Mouse (Mus musculus) neural tube, embryonic 13.5 days (tissue): ENCODE data around the gene Gm156. TPM values are rescaled to one million over a fixed set of nuclear protein-coding genes. Genes with fewer than 3 reads are reported as not detected.
"Not testable (repeated sequence)": the region's sequence is repeated elsewhere in the genome, so short reads cannot be mapped to it uniquely, and the experiment has no call there.

Experiments used
- ATAC-seq: fragments of 200-750 bp; cut with Nextera tagmentation; 2 replicates; pipeline ENCODE4 v1.8.0; 2017; ENCODE audit warnings: low read depth, mild to moderate bottlenecking, moderate TSS enrichment, moderate library complexity
- H3K27ac ChIP-seq: fragments of 300-500 bp; sonication (generic); replicated peaks from 2 replicates; pipeline ENCODE4 v1.5.1; 2015; ENCODE audit warnings: moderate library complexity, mild to moderate bottlenecking, inconsistent platforms
- H3K27me3 ChIP-seq: fragments of 300-500 bp; sonication (generic); 2 replicates; pipeline ENCODE4 v1.6.1; 2015; ENCODE audit warnings: mild to moderate bottlenecking, inconsistent platforms
- H3K36me3 ChIP-seq: fragments of 300-500 bp; sonication (generic); 2 replicates; pipeline ENCODE4 v1.6.1; 2015; ENCODE audit warnings: mild to moderate bottlenecking, inconsistent platforms
- H3K4me1 ChIP-seq: fragments of 300-500 bp; sonication (generic); replicated peaks from 2 replicates; pipeline ENCODE4 v1.6.1; 2015; ENCODE audit warnings: inconsistent platforms
- H3K4me2 ChIP-seq: fragments of 300-500 bp; sonication (generic); 2 replicates; pipeline ENCODE4 v1.6.1; 2015; ENCODE audit warnings: inconsistent platforms, mild to moderate bottlenecking, moderate library complexity
- H3K4me3 ChIP-seq: fragments of 300-500 bp; sonication (generic); 2 replicates; pipeline ENCODE4 v1.5.1; 2015; ENCODE audit warnings: mild to moderate bottlenecking, inconsistent platforms
- H3K9ac ChIP-seq: fragments of 300-500 bp; sonication (generic); 2 replicates; pipeline ENCODE4 v1.6.1; 2015; ENCODE audit warnings: moderate library complexity, mild to moderate bottlenecking, inconsistent platforms
- H3K9me3 ChIP-seq: fragments of 300-500 bp; sonication (generic); 2 replicates; pipeline ENCODE4 v1.6.1; 2016; ENCODE audit warnings: inconsistent platforms
- WGBS: fragments of 180-500 bp; shearing (Covaris S2); methylation state at CpG from one replicate; pipeline ENCODE4 v1.1.7; 2015; 5-methylcytosine and 5-hydroxymethylcytosine counted together
- polyA plus RNA-seq: library from polyadenylated mRNA; unstranded; fragments of >200 nt; fragmentation: Nextera tagmentation; extraction: Ambion mirVana; gene quantifications from 2 replicates; pipeline ENCODE4 v1.2.1, GENCODE M21; 2015

Gm156 gene
- not detected in 2 replicates for polyA plus RNA-seq

DNA sequence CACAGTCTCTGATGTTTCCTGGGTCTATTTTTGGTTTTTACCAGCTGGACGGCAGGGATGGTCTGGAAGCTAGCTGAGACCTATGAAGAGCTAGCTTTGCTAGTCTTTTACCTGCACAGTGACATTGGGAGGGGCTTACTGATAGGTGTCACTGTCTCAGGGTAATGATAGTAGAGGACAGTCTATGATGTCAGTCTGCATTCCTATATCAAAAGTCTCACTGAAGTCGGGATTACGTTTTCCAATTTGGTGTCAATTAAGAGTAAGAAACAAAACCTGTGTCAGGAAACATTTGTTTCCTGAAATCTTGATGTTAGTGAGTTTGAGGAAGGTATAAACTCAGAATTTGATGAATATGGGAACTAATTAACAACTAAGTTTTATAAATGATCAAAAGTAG, at the start of gene Gm156:
Gene Gm156 (minus strand): TSS at position 101 of the 400 bp plus-strand sequence.
- H3K4me2 ChIP-seq, ATAC-seq: not testable (repeated sequence)
- 92% methylated on average over 3 of the region's 3 CpGs for WGBS

GRCm38 (mm10) chr6:129825559-129825958, 41.5 kb upstream of the Gm156 start:
- 85% methylated on average over 1 of the region's 1 CpGs for WGBS
- Histone ChIP-seq H3K27ac (no peak overlapping the region), H3K9me3 (0 out of 2 replicates have a peak, but pooled peaks cover 6% of the 10 kb centered on the region), H3K4me1 (no peaks in the 10 kb centered on the region), H3K9ac (no peak overlapping the region), H3K4me3 (no peak overlapping the region), H3K27me3 (no peaks in the 10 kb centered on the region), H3K4me2 (no peak overlapping the region), H3K36me3 (no peaks in the 10 kb centered on the region)
- no peak for ATAC-seq

More for the DNA sequence above, at the start of gene Gm156:
- not testable (repeated sequence) for H3K9me3 ChIP-seq, H3K4me1 ChIP-seq, H3K27me3 ChIP-seq, H3K36me3 ChIP-seq, H3K9ac ChIP-seq, H3K27ac ChIP-seq, H3K4me3 ChIP-seq

DNA sequence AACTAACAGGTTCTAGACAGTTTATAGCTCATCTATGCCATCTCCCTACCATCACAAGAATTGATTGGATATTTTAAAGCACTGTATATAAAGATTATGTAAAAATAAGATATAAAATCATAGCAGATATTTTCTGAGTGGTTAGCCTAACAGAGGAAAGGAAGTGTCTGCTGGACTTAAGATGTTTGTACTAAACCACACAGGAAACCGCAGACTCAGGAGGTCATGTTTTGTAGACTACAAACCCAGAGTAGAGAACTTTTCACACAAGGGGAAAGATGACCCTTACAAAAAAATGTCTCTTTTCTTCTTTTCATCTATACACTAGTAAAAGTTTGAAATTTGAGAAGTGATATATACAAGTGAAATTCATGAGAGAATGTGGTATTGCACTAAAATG, 39.9 kb upstream of the Gm156 start:
- H3K4me1 ChIP-seq: no peaks in the 10 kb centered on the region
- no peak overlapping the region for H3K27ac ChIP-seq
- H3K9me3 ChIP-seq: peaks cover 10% of the 10 kb centered on the region; the same call in 1 of the 2 replicates
- 90% methylated on average over 1 of the region's 1 CpGs for WGBS
- no peak overlapping the region for H3K4me2 ChIP-seq
- no peak overlapping the region for H3K9ac ChIP-seq
- H3K4me3 ChIP-seq: no peak overlapping the region
- no peak for ATAC-seq
- no peaks in the 10 kb centered on the region for H3K36me3 ChIP-seq
- H3K27me3 ChIP-seq: no peaks in the 10 kb centered on the region

DNA sequence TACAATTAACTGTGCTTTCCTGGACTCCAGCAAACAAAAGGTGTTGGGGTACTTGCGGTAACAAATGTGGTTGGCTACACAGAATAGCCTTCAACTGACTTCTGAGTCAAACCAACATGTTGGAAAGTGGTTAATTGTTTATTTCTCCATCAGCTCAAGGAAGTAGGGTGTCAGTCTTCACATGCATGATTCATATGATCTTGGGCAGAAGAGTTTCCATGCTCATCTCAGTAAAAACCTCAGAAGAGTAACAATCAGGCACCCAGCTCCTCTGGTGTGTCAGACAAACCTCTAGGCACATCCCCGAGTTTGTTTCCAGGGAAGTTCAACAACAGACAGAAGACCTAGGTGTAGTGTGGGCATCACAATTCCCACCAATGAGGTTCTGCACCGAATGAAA, 33.7 kb upstream of the Gm156 start:
- no peak overlapping the region for H3K27ac ChIP-seq
- no peaks in the 10 kb centered on the region for H3K36me3 ChIP-seq
- peaks cover 4% of the 10 kb centered on the region; the same call in 1 of the 2 replicates for H3K9me3 ChIP-seq
- no peak overlapping the region for H3K4me2 ChIP-seq
- H3K27me3 ChIP-seq: no peaks in the 10 kb centered on the region
- WGBS: 64% methylated on average over 3 of the region's 3 CpGs
- ATAC-seq: no peak
- no peaks in the 10 kb centered on the region for H3K4me1 ChIP-seq
- no peak overlapping the region for H3K4me3 ChIP-seq
- H3K9ac ChIP-seq: no peak overlapping the region

DNA sequence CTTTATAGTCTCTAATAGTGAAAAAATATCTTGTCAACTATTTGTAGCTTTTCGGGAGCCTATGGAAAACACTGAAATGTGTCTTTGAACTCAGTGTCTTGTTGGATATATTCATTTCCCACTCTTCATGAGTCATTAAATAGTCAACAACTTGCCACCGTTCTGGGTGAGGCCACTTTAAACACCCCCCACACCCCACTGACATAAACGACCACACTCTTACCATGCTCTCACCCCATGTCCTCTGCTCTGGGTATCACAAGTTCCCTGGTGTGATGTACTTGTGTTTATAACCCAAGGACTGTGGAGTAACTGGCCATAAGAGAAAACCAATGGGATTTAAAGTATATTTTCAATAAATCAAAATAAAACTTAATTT, 36.4 kb downstream of the Gm156 start:
- no peaks in the 10 kb centered on the region for H3K36me3 ChIP-seq
- H3K9me3 ChIP-seq: no peaks in the 10 kb centered on the region
- H3K4me3 ChIP-seq: no peak overlapping the region
- H3K27ac ChIP-seq: no peak overlapping the region
- no peak overlapping the region for H3K4me2 ChIP-seq
- no peak overlapping the region for H3K9ac ChIP-seq
- WGBS: 78% methylated on average over 3 of the region's 3 CpGs
- H3K27me3 ChIP-seq: no peaks in the 10 kb centered on the region
- H3K4me1 ChIP-seq: no peaks in the 10 kb centered on the region
- no peak for ATAC-seq

DNA sequence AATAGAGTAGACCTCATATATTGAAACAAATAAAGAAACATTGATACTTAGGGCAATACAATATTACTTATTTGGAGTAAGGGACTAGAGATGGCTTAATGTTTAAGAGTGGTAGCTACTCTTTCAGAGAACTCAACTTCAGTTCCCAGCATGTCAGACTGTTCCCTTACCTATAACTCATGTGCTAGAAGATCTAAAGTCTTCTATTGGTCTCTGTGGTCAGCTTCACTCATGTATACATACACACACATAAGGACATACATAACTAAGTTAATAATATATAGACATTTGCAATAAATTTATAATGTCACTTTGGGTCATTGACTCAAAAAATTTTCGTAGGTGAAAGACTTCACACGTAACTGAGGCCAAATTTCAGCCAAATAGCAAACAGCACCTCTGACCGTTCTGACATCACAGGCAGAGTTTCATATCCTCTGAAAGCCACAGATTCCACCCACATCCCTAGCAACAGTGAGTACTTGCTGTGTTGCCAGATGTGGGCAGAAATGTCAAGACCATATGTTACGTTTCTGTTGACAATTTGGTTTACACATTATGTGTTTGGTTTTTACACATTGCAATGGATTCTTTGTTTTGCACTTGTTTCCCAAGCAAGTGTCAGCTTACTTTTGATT, 36.9 kb downstream of the Gm156 start:
- H3K4me1 ChIP-seq: no peaks in the 10 kb centered on the region
- no peak overlapping the region for H3K4me2 ChIP-seq
- 81% methylated on average over 4 of the region's 4 CpGs for WGBS
- no peak overlapping the region for H3K4me3 ChIP-seq
- ATAC-seq: no peak
- no peaks in the 10 kb centered on the region for H3K36me3 ChIP-seq
- no peak overlapping the region for H3K9ac ChIP-seq
- H3K9me3 ChIP-seq: no peaks in the 10 kb centered on the region
- no peak overlapping the region for H3K27ac ChIP-seq
- H3K27me3 ChIP-seq: no peaks in the 10 kb centered on the region

DNA sequence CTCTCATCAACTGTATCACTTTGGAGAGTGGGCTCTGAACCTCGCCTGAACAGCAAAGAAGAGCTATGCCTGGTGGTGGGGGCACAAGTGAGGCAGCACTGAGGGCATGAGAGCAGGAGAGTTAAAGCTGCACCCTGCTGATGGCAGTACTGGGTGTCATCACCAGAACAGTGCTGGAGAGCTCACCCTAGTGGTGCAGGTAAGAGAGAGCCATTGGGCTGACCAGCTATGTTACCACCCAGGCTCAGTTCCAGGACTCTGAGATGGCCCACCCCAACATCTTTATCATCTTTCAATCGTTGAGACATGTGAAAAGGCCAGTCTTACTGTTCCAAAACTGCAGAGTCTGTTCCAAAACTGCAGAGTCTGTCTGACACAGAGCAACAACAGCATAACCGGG, 37.9 kb downstream of the Gm156 start:
- Histone ChIP-seq H3K4me1 (no peaks in the 10 kb centered on the region), H3K4me3 (no peak overlapping the region), H3K27me3 (no peaks in the 10 kb centered on the region), H3K9ac (no peak overlapping the region), H3K27ac (no peak overlapping the region), H3K4me2 (no peak overlapping the region), H3K36me3 (no peaks in the 10 kb centered on the region), H3K9me3 (no peaks in the 10 kb centered on the region)
- WGBS: 63% methylated on average over 3 of the region's 3 CpGs
- ATAC-seq: no peak

DNA sequence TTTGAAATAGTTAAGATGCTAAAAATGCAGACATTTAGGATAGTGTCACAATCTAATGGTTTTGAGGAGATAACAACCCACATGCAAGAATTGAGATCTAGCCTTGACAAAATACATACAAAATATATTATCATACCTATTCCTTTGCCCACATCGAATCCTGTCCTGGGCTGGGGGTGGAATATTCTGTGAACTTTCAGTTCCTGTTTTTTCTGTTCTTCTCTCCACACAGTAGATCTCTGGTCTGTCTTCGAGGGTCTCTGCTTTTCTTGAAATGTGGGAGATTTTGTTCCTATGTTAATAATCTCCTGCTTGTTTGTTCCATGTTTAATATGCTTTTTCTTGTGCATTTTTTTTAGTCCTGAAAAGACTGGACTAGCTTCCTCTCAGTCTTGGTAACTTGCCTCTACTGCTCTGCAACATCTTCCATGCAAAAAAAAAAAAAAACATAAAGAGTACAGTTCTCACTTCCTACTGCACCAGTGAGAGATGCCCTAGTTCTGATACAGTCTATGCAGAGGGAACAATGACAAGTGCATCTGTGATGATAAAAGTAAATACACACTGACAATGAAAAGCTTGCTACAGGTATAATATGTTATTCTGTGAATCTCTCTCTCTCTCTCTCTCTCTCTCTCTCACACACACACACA, 43.9 kb downstream of the Gm156 start, which contains the start of gene Klri2:
Gene Klri2 (minus strand): TSS at position 416 of the 653 bp plus-strand sequence.
- WGBS: 74% methylated on average over 2 of the region's 2 CpGs
- Histone ChIP-seq H3K4me2 (no peak within 1 kb of the TSS), H3K4me1 (no peaks in the 10 kb centered on the region), H3K36me3 (no peaks in the 10 kb centered on the region), H3K9me3 (no peaks in the 10 kb centered on the region), H3K9ac (no peak within 1 kb of the TSS), H3K27ac (no peak within 1 kb of the TSS), H3K27me3 (no peaks in the 10 kb centered on the region), H3K4me3 (no peak within 1 kb of the TSS)
- no peak for ATAC-seq

DNA sequence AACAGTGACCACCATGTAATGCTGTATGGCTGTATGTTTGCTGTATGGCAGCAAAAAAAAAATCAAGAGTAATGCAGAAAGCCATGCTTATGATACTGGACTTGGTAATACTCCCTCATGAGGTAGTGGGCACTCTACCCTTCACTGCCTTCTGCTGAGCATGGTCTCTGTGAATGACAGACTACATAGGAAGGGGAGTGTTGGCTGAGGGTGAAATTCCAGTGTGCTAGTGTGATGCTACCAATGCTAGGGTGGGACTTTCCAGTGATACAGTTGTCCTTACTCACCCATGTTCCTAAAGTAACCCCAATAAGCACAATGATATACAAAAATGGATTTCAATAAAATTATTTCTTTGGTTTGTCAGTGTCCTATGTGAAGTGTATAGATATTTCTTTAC, 47.7 kb downstream of the Gm156 start:
- Histone ChIP-seq H3K9me3 (no peaks in the 10 kb centered on the region), H3K27ac (no peak overlapping the region), H3K4me3 (no peak overlapping the region), H3K27me3 (no peaks in the 10 kb centered on the region), H3K4me1 (no peaks in the 10 kb centered on the region), H3K9ac (no peak overlapping the region), H3K36me3 (no peaks in the 10 kb centered on the region), H3K4me2 (no peak overlapping the region)
- no peak for ATAC-seq

GRCm38 (mm10) chr6:129727237-129727636, 56.8 kb downstream of the Gm156 start:
- no peaks in the 10 kb centered on the region for H3K36me3 ChIP-seq
- no peak overlapping the region for H3K9ac ChIP-seq
- no peaks in the 10 kb centered on the region for H3K4me1 ChIP-seq
- no peak overlapping the region for H3K4me3 ChIP-seq
- WGBS: 94% methylated on average over 1 of the region's 1 CpGs
- H3K9me3 ChIP-seq: no peaks in the 10 kb centered on the region
- H3K4me2 ChIP-seq: no peak overlapping the region
- H3K27ac ChIP-seq: no peak overlapping the region
- H3K27me3 ChIP-seq: no peaks in the 10 kb centered on the region
- ATAC-seq: no peak

DNA sequence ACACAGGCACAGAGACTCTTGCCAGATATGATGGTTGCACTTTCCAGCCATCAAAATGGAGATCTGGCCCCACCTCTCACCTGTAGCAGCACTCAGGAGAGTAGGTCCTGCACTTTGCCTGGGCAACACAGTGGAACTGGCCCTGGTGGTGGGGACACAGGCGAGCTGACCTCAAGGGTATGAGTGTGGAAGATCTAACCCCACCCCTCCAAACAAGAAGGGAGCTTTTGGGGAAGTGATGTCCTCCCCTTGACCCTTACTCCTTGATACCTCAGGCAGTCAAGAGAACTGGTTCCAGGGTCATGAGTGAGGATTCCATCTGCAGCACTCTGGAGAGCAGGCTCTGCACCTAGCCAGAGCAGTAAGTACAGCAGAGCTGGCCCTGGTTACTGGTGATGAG, 62.7 kb downstream of the Gm156 start:
- Histone ChIP-seq H3K9ac (no peak overlapping the region), H3K4me1 (peaks cover 6% of the 10 kb centered on the region; the same call in 1 of the 2 replicates), H3K27me3 (peaks cover 8% of the 10 kb centered on the region; the same call in 1 of the 2 replicates), H3K27ac (no peak overlapping the region), H3K4me3 (no peak overlapping the region), H3K9me3 (no peaks in the 10 kb centered on the region), H3K36me3 (no peaks in the 10 kb centered on the region), H3K4me2 (no peak overlapping the region)
- WGBS: 91% methylated on average over 1 of the region's 1 CpGs
- ATAC-seq: no peak

- Histone ChIP-seq H3K4me3 (no peak overlapping the region), H3K27ac (no peak overlapping the region), H3K4me2 (no peak overlapping the region), H3K36me3 (no peaks in the 10 kb centered on the region), H3K9me3 (no peaks in the 10 kb centered on the region), H3K9ac (no peak overlapping the region), H3K4me1 (peaks cover 6% of the 10 kb centered on the region; the same call in 1 of the 2 replicates), H3K27me3 (peaks cover 8% of the 10 kb centered on the region; the same call in 1 of the 2 replicates)
- WGBS: 2% methylated on average over 3 of the region's 3 CpGs
- ATAC-seq: no peak
Observed at GRCm38 (mm10) chr6:129720487-129720886, 63.6 kb downstream of the Gm156 start.
